Mouse (Mus musculus) heart, embryonic 14.5 days (tissue): ENCODE measurements around the gene Ipo9. TPM values are rescaled to one million over a fixed set of nuclear protein-coding genes. Genes with fewer than 3 reads are reported as not detected.
"Not testable (repeated sequence)": the region's sequence is repeated elsewhere in the genome, so short reads cannot be mapped to it uniquely, and the experiment has no call there.

ENCODE experiments used
- ATAC-seq: fragments of 200-750 bp; cut with Nextera tagmentation; 2 replicates; pipeline ENCODE4 v1.8.0; 2017; ENCODE audit warnings: low read depth, moderate TSS enrichment; ENCODE audit not compliant: insufficient number of reproducible peaks, insufficient read depth, low FRiP score
- H3K27ac ChIP-seq, 2 experiments: fragments of 200-500 bp in 1 of 2; fragments of 300-500 bp in 1 of 2; sonication (generic) in 1 of 2; replicated peaks in 1 of 2; 2 replicates each; pipeline ENCODE4 v1.5.1; 2012 to 2014; ENCODE audit warnings: low read depth in 2 of 2, low read length in 2 of 2, control low read depth in 1 of 2, mild to moderate bottlenecking in 1 of 2, mixed read lengths in 1 of 2; ENCODE audit not compliant: control insufficient read depth in 1 of 2, insufficient read depth in 1 of 2
- H3K27me3 ChIP-seq: fragments of 300-500 bp; sonication (generic); 2 replicates; pipeline ENCODE4 v1.6.1; 2014; ENCODE audit warnings: mild to moderate bottlenecking, low read length, control low read depth; ENCODE audit not compliant: control insufficient read depth, insufficient read depth
- H3K36me3 ChIP-seq: fragments of 300-500 bp; sonication (generic); 2 replicates; pipeline ENCODE4 v1.6.1; 2014; ENCODE audit warnings: mild to moderate bottlenecking, control low read depth, low read length, mixed read lengths; ENCODE audit not compliant: control insufficient read depth, insufficient read depth
- H3K4me1 ChIP-seq, 2 experiments: fragments of 200-500 bp in 1 of 2; fragments of 300-500 bp in 1 of 2; sonication (generic) in 1 of 2; 2 replicates each; pipeline ENCODE4 v1.6.1; 2012 to 2014; ENCODE audit warnings: low read length in 2 of 2, control low read depth in 1 of 2, mixed read lengths in 1 of 2; ENCODE audit not compliant: control insufficient read depth in 2 of 2, insufficient read depth in 2 of 2
- H3K4me2 ChIP-seq: fragments of 300-500 bp; sonication (generic); 2 replicates; pipeline ENCODE4 v1.6.1; 2014; ENCODE audit warnings: mild to moderate bottlenecking, low read length
- H3K4me3 ChIP-seq, 2 experiments: fragments of 200-500 bp in 1 of 2; fragments of 300-500 bp in 1 of 2; sonication (generic) in 1 of 2; 2 replicates each; pipeline ENCODE4 v1.5.1; 2012 to 2014; ENCODE audit warnings: low read length in 2 of 2, mild to moderate bottlenecking in 2 of 2, control low read depth in 1 of 2, low read depth in 1 of 2, moderate library complexity in 1 of 2; ENCODE audit not compliant: control insufficient read depth in 1 of 2, insufficient read depth in 1 of 2
- H3K9ac ChIP-seq: fragments of 300-500 bp; sonication (generic); 2 replicates; pipeline ENCODE4 v1.6.1; 2014; ENCODE audit warnings: mild to moderate bottlenecking, low read length
- H3K9me3 ChIP-seq: fragments of 300-500 bp; sonication (generic); 2 replicates; pipeline ENCODE4 v1.6.1; 2016; ENCODE audit warnings: low read length, control low read depth; ENCODE audit not compliant: control insufficient read depth
- WGBS: fragments of 180-500 bp; shearing (Covaris S2); extraction: QIAGEN DNeasy Blood & Tissue Kit; methylation state at CpG from one replicate; pipeline ENCODE4 v1.1.7; 2014; 5-methylcytosine and 5-hydroxymethylcytosine counted together
- polyA plus RNA-seq: library from polyadenylated mRNA; unstranded; fragments of >200 nt; fragmentation: Nextera tagmentation; extraction: Ambion mirVana; gene quantifications from 2 replicates; pipeline ENCODE4 v1.2.1, GENCODE M21; 2014

Gene Ipo9
- polyA plus RNA-seq, 1 experiment from 2014 or later = 82.1 TPM

DNA sequence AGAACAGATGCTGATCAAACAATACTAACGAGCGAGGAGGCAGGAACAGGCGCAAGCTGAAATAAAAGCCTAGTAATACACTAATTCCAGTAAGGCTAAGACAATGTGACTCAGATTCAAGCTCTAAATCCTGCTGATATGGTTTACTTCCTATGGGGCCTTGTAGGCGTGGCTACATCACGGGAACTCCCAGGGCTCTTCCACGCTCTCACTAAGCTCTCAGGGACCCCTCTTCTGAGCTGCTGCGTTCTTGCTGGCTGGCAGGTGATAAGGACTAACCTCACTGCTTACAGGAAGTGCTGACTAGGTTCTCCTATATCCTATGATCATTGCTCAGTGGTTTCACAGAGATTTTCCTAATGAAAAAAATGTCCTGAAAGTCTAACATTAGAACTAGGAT, 24.9 kb downstream of the Ipo9 start:
- Histone ChIP-seq H3K27me3 (no peaks in the 10 kb centered on the region), H3K4me3 (no peak overlapping the region), H3K4me2 (no peak overlapping the region), H3K27ac (peak overlapping the region in 1 of 2 experiments; percentile 21; a peak in 1 of 4 replicates), H3K36me3 (peaks cover 100% of the 10 kb centered on the region), H3K9me3 (no peaks in the 10 kb centered on the region), H3K9ac (no peak overlapping the region), H3K4me1 (no peaks in the 10 kb centered on the region)
- 66% methylated on average over 7 of the region's 7 CpGs for WGBS
- no peak for ATAC-seq

DNA sequence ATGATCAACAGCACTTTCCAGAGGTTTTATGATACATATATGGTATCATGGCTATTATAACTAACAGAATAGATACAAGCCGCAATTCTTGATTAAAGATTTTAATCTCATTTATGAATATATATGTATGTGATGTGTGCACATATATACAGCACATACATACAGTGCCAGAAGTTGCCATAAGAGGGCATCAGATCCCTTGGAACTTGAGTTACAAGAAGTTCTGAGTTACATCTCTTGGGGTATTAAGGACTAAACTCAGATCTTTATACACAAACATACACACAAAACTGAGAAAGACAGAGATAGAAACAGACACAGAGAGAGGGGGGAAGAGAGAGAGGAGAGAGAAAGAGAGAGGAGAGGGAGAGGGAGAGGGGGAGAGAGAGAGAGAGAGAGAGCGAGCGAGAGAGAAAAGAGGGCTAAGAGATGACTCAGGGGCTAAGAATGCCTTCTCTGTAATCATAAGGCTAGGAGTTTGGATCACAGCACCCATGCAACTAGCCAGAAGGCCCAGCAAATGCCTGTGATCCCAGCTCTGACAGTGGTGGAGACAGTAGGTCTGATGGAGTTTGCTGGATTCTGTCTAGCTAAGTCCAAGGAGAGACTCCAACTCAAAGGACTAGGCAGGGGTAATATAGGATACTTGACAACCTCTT, 28.7 kb downstream of the Ipo9 start:
- Histone ChIP-seq H3K27ac (no peak overlapping the region), H3K9me3 (no peaks in the 10 kb centered on the region), H3K36me3 (peaks cover 99% of the 10 kb centered on the region), H3K4me2 (no peak overlapping the region), H3K9ac (no peak overlapping the region), H3K27me3 (no peaks in the 10 kb centered on the region), H3K4me1 (no peaks in the 10 kb centered on the region), H3K4me3 (no peak overlapping the region)
- no peak for ATAC-seq
- 84% methylated on average over 3 of the region's 3 CpGs for WGBS

DNA sequence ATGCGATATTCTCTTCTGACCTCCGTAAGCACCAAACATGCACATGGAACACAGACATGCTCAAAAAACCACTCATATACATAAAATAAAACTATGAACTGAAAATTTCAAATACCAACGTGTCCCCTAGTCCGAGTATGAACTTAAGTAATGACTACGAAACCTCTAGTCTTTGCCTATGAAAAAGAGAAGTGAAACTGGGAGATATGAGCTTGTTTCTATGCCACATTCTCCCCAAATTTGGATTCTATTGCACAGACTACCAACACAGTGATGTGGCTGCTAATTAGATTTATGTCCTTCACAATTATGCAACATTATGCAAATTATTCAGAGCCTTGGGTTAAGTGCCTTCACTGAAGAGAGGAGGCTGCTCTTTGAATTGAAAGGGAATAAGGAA, 30.8 kb downstream of the Ipo9 start:
- H3K4me2 ChIP-seq = no peak overlapping the region
- H3K27me3 ChIP-seq = no peaks in the 10 kb centered on the region
- H3K9ac ChIP-seq = no peak overlapping the region
- H3K4me3 ChIP-seq = no peak overlapping the region
- no peak for ATAC-seq
- WGBS = 93% methylated on average over 5 of the region's 5 CpGs
- H3K4me1 ChIP-seq = no peaks in the 10 kb centered on the region
- H3K27ac ChIP-seq = no peak overlapping the region
- no peaks in the 10 kb centered on the region for H3K9me3 ChIP-seq
- H3K36me3 ChIP-seq = peaks cover 97% of the 10 kb centered on the region

DNA sequence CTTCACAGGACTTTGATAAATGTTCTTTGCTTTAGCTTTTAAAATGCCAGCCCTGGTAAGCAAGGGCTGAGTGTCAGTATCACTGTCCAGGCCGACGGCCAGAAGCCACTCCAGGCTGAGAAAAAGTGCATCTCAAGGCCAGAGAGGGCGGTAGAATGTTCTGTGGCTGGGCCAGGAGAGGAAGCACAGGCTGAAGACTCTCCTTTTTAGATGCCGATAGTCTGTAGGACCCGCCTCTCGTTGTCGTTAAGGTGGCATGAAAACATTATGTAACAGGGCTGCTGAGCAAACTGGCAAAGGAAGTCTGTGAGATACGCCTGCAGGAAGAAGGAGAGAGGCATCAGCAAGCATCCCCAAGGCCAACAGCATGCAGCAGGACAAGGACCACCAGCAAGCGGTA, 45.1 kb downstream of the Ipo9 start:
- Histone ChIP-seq H3K4me1 (peaks cover 7 to 8% of the 10 kb centered on the region in 2 experiments), H3K4me3 (no peak overlapping the region), H3K27me3 (no peaks in the 10 kb centered on the region), H3K36me3 (peaks cover 80% of the 10 kb centered on the region), H3K4me2 (no peak overlapping the region), H3K9ac (no peak overlapping the region), H3K9me3 (no peaks in the 10 kb centered on the region), H3K27ac (no peak overlapping the region)
- 80% methylated on average over 9 of the region's 9 CpGs for WGBS
- ATAC-seq = no peak

DNA sequence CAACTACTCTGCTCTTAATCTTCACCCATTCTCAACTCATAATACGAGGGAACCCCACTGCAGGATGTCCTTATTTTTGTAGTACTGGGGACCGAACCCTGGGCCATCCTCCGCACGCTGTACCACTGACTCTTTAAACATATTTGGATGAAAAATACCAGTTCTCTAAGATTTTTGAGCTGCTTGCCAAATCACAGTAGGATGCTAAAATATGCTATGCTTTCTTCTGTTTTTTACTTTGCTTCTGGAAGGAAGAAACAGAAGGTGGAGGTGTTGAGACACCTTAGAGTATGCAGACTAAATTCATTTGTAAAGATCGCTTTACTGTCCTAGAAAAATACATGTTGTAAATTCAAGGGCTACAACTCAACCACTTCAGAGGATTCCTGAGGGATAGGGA, 46.1 kb downstream of the Ipo9 start:
- Histone ChIP-seq H3K4me3 (no peak overlapping the region), H3K27ac (no peak overlapping the region), H3K9me3 (no peaks in the 10 kb centered on the region), H3K4me2 (no peak overlapping the region), H3K9ac (no peak overlapping the region), H3K27me3 (no peaks in the 10 kb centered on the region), H3K4me1 (peaks cover 10 to 11% of the 10 kb centered on the region in 2 experiments), H3K36me3 (peaks cover 70% of the 10 kb centered on the region)
- WGBS = 97% methylated on average over 5 of the region's 5 CpGs
- ATAC-seq = no peak

DNA sequence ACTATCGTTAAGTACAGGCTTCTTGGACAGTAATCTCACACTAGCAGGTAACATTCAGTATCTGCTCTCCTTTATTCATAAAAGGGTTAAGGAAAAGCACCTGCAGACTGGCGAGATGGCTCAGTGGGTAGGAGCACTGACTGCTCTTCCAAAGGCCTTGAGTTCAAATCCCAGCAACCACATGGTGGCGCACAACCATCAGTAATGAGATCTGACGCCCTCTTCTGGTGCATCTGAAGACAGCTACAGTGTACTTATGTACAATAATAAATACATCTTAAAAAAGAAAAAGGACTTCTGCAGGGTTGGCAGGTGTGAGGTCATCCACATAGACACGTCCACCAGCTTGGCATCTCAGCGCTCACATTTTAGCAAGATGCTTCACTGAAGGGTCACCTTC, 48.7 kb downstream of the Ipo9 start:
- not testable (repeated sequence) for H3K9ac ChIP-seq, H3K4me3 ChIP-seq, H3K27ac ChIP-seq, H3K4me2 ChIP-seq, H3K27me3 ChIP-seq, H3K9me3 ChIP-seq, ATAC-seq
- WGBS = 58% methylated on average over 6 of the region's 6 CpGs
- Histone ChIP-seq H3K36me3 (peaks cover 44% of the 10 kb centered on the region), H3K4me1 (peaks cover 20 to 26% of the 10 kb centered on the region in 2 experiments)

DNA sequence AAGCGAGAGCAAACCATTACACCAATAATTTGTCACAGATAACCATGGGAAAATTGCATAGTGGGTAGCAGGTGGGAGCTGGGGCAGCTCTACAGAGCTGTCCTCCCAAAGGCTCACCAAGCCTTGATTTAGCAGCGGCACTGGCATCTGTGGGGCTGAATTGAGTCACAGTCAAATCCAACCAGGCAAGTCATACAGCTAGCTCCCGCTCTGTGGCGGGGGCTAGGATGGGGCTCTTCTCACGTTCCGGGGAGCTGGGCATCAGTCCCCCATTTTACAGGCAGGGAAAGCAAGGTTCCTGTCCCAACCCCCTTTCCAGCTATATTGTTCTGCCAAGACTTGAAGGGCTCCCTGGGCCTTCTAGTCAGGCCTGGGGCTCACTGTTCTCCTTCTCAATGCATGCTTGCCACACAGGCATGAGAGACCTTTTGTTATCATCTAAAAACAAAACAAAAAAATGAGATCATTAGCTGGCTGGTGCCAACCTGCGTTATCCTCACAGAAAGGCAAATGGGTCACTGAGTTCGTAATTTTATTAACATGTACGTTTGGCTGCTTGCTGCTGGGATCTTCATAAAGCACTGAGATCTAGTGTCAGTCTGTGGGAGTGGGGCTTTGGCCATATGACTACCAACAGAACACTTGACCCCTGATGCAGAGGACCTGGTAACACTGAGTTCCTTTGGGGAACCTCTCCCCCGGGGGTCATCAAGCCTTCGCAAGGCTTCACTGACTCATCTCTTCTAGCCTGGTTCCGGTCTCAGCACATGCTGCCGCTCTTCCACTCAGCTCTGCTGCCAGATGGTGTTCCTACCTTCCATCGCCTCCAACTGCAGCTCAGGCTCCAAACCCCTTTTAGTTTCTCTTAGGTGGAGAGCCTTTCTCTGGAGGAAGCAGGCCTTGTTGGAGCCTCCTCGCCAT, 50.0 kb downstream of the Ipo9 start:
- H3K4me3 ChIP-seq = no peak overlapping the region
- no peak for ATAC-seq
- 0 out of 2 replicates have a peak overlapping the region, but pooled peaks have one; percentile 21 for H3K9ac ChIP-seq
- WGBS = 70% methylated on average over 15 of the region's 15 CpGs
- peaks cover 32% of the 10 kb centered on the region for H3K36me3 ChIP-seq
- H3K27me3 ChIP-seq = no peaks in the 10 kb centered on the region
- H3K4me1 ChIP-seq = peaks cover 21 to 27% of the 10 kb centered on the region in 2 experiments
- H3K9me3 ChIP-seq = no peaks in the 10 kb centered on the region
- H3K27ac ChIP-seq = no peak overlapping the region
- no peak overlapping the region for H3K4me2 ChIP-seq
